Mouse (Mus musculus) ES-E14 (cell line): ENCODE data around the gene Omp. TPM values are rescaled to one million over a fixed set of nuclear protein-coding genes. Genes with fewer than 3 reads are reported as not detected.

ENCODE experiments used
- DNase-seq: peaks from one replicate; pipeline ENCODE4 v3.0.0-alpha.2; 2013; ENCODE audit warnings: low read depth, low spot score
- H3K27ac ChIP-seq: 2 replicates; pipeline ENCODE4 v1.5.1; 2012; ENCODE audit warnings: low read depth, mild to moderate bottlenecking, low read length, moderate library complexity, mixed read lengths; ENCODE audit not compliant: poor library complexity, insufficient read depth, severe bottlenecking
- H3K36me3 ChIP-seq: 2 replicates; pipeline ENCODE4 v1.6.1; 2012; ENCODE audit warnings: mild to moderate bottlenecking, low read length, moderate library complexity, mixed read lengths; ENCODE audit not compliant: control insufficient read depth, poor library complexity, insufficient read depth, severe bottlenecking
- H3K4me1 ChIP-seq, 2 experiments: fragments of 150-350 bp in 1 of 2; sonication (generic) in 1 of 2; 2 replicates each; pipeline ENCODE4 v1.6.1; 2012; ENCODE audit warnings: low read length in 2 of 2, mild to moderate bottlenecking in 1 of 2, mixed read lengths in 1 of 2; ENCODE audit not compliant: control insufficient read depth in 2 of 2, insufficient read depth in 2 of 2, poor library complexity in 1 of 2
- H3K4me3 ChIP-seq, 2 experiments: fragments of 150-350 bp in 1 of 2; sonication (generic) in 1 of 2; 2 replicates each; pipeline ENCODE4 v1.5.1; 2012; ENCODE audit warnings: low read length in 2 of 2, low read depth in 1 of 2, mild to moderate bottlenecking in 1 of 2, mixed read lengths in 1 of 2; ENCODE audit not compliant: insufficient read depth in 1 of 2, poor library complexity in 1 of 2, severe bottlenecking in 1 of 2
- H3K9ac ChIP-seq: 2 replicates; pipeline ENCODE4 v1.6.1; 2012; ENCODE audit warnings: low read depth, mild to moderate bottlenecking, low read length, mixed read lengths; ENCODE audit not compliant: poor library complexity, insufficient read depth, severe bottlenecking
- H3K9me3 ChIP-seq: fragments of 150-350 bp; sonication (generic); 2 replicates; pipeline ENCODE4 v1.6.1; 2012; ENCODE audit warnings: low read depth, mild to moderate bottlenecking, low read length; ENCODE audit not compliant: control insufficient read depth, insufficient read depth
- CHD2 ChIP-seq: IDR thresholded peaks from 2 replicates; pipeline ENCODE4 v1.6.1; 2014; ENCODE audit warnings: mild to moderate bottlenecking, low read depth, low read length, inconsistent platforms
- HCFC1 ChIP-seq: IDR thresholded peaks from 2 replicates; pipeline ENCODE4 v1.6.1; 2012; ENCODE audit warnings: low read length, inconsistent platforms, borderline replicate concordance; ENCODE audit not compliant: insufficient read depth
- MAFK ChIP-seq: IDR thresholded peaks from 2 replicates; pipeline ENCODE4 v1.6.1; 2014; ENCODE audit warnings: mild to moderate bottlenecking, low read depth, low read length, inconsistent platforms; ENCODE audit not compliant: insufficient read depth
- ZC3H11A ChIP-seq: IDR thresholded peaks from 2 replicates; pipeline ENCODE4 v1.6.1; 2012; ENCODE audit warnings: low read depth, mild to moderate bottlenecking, inconsistent platforms, low read length, borderline replicate concordance
- ZNF384 ChIP-seq: IDR thresholded peaks from 2 replicates; pipeline ENCODE4 v1.6.1; 2012; ENCODE audit warnings: low read depth, low read length, inconsistent platforms
- in situ Hi-C, 2 experiments: fragments of 600-800 bp; cut with MboI; formaldehyde crosslinking; loops; one replicate each; pipeline ENCODE4 v1.15.1; 2025; ENCODE audit warnings: low sequenced_read_pairs in 2 of 2, inconsistent platforms in 1 of 2; ENCODE audit not compliant: unreplicated experiment in 2 of 2
- total RNA-seq: library from RNA; depleted of rRNA; stranded (reverse); fragments of 300-350 nt; gene quantifications from 2 replicates; pipeline ENCODE4 v1.2.3, GENCODE M21; 2012

Omp gene
- total RNA-seq, 1 experiment = 1.4 TPM

- in situ Hi-C loops = no loop called here
- DNase-seq = no peak
- TF ChIP-seq HCFC1 = no peak
- no peak for TF ChIP-seq MAFK
- no peak for TF ChIP-seq ZNF384
- no peak for TF ChIP-seq CHD2
- TF ChIP-seq ZC3H11A = no peak
- no peak overlapping the region for H3K9ac ChIP-seq
- 0 out of 2 replicates have a peak, but pooled peaks cover 2% of the 10 kb centered on the region for H3K36me3 ChIP-seq
- H3K9me3 ChIP-seq = no peaks in the 10 kb centered on the region
- peaks cover 8 to 41% of the 10 kb centered on the region in 2 experiments for H3K4me1 ChIP-seq
- H3K27ac ChIP-seq = no peak overlapping the region
- no peak overlapping the region for H3K4me3 ChIP-seq
Observed at GRCm38 (mm10) chr7:98153892-98154291, 8.6 kb upstream of the Omp start.

GRCm38 (mm10) chr7:98153345-98153744 lies 8.0 kb upstream of the Omp start:
- Histone ChIP-seq H3K4me3 (no peak overlapping the region), H3K9ac (no peak overlapping the region), H3K4me1 (peaks cover 8 to 36% of the 10 kb centered on the region in 2 experiments), H3K9me3 (no peaks in the 10 kb centered on the region), H3K27ac (no peak overlapping the region), H3K36me3 (0 out of 2 replicates have a peak, but pooled peaks cover 2% of the 10 kb centered on the region)
- DNase-seq = no peak
- in situ Hi-C loops = no loop called here
- TF ChIP-seq HCFC1 = no peak
- no peak for TF ChIP-seq ZC3H11A
- TF ChIP-seq ZNF384 = no peak
- no peak for TF ChIP-seq CHD2
- TF ChIP-seq MAFK = no peak

- peaks cover 6 to 31% of the 10 kb centered on the region in 2 experiments for H3K4me1 ChIP-seq
- H3K4me3 ChIP-seq = no peak overlapping the region
- no peak overlapping the region for H3K27ac ChIP-seq
- DNase-seq = no peak
- in situ Hi-C loops = no loop called here
- no peaks in the 10 kb centered on the region for H3K9me3 ChIP-seq
- H3K36me3 ChIP-seq = peaks cover 3% of the 10 kb centered on the region; the same call in 1 of the 2 replicates
- no peak for TF ChIP-seq CHD2
- TF ChIP-seq MAFK = no peak
- no peak for TF ChIP-seq ZNF384
- TF ChIP-seq ZC3H11A = no peak
- no peak for TF ChIP-seq HCFC1
- no peak overlapping the region for H3K9ac ChIP-seq
Observed at GRCm38 (mm10) chr7:98152400-98152799, 7.1 kb upstream of the Omp start.

GRCm38 (mm10) chr7:98150525-98150924 lies 5.2 kb upstream of the Omp start:
- no peak overlapping the region for H3K9ac ChIP-seq
- peaks cover 0 to 16% of the 10 kb centered on the region in 2 experiments; a peak in 2 of 4 replicates for H3K4me1 ChIP-seq
- H3K4me3 ChIP-seq = no peak overlapping the region
- in situ Hi-C loops = no loop called here
- no peak for TF ChIP-seq ZC3H11A
- TF ChIP-seq MAFK = no peak
- no peak for TF ChIP-seq ZNF384
- TF ChIP-seq HCFC1 = no peak
- no peak for TF ChIP-seq CHD2
- H3K9me3 ChIP-seq = no peaks in the 10 kb centered on the region
- DNase-seq = no peak
- H3K27ac ChIP-seq = no peak overlapping the region; the same call in 1 of the 2 replicates
- peaks cover 5% of the 10 kb centered on the region; the same call in 1 of the 2 replicates for H3K36me3 ChIP-seq
